Mouse (Mus musculus): ENCODE results near the gene Stk19.

DNA sequence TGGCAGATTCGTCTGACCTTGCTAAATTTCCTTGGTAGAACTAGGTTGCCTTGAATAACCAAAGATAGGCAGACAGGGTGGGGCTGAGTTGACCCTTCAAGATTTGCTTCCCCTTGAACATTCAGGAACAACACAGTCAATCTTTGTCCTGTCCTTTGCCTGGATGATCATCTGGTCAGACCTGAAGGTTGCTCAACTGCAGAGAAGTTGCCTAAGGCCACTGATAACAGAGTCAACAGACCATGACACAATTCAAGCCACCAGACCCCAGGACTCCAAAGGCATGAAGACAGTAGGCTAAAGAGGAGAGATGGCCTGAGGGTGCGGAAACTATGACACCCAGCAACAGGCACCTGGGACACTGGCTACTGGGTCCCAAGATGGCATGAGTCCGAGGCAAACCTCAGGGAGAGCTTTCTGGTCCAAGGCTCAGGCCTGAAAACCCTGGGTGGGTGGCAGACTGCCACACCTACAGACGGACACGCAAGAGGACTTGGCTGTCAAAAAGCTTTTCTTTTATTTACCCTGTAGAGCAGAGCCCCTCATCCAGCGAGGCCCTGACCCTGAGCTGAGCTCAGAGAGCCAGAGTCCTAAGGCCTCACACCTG lies 28.0 kb downstream of the Stk19 start:
- no peak for TF ChIP-seq POU5F1 (IDR thresholded peaks at IDR 0.05; ENCODE audit: borderline replicate concordance, low read length)
- TF ChIP-seq CTCF (conservative IDR thresholded peaks at IDR 0.05; ENCODE audit: low read length), result no peak

Data from E14TG2a.4 (cell line).